Mouse (Mus musculus) limb, embryonic 14.5 days (tissue): ENCODE results near the gene Irf1. TPM values are rescaled to one million over a fixed set of nuclear protein-coding genes. Genes with fewer than 3 reads are reported as not detected.

Experiments
- ATAC-seq: fragments of 200-750 bp; cut with Nextera tagmentation; 2 replicates; pipeline ENCODE4 v1.8.0; 2017; ENCODE audit warnings: low read depth, moderate number of reproducible peaks, moderate TSS enrichment; ENCODE audit not compliant: low FRiP score
- DNase-seq: peaks from one replicate; pipeline ENCODE4 v3.0.0-alpha.2; 2015; ENCODE audit warnings: low spot score
- H3K27ac ChIP-seq: fragments of 300-500 bp; sonication (generic); replicated peaks from 2 replicates; pipeline ENCODE4 v1.5.1; 2014; ENCODE audit warnings: low read depth, mild to moderate bottlenecking, low read length, moderate library complexity, mixed read lengths
- H3K27me3 ChIP-seq: fragments of 300-500 bp; sonication (generic); 2 replicates; pipeline ENCODE4 v1.6.1; 2014; ENCODE audit warnings: low read length, mixed read lengths; ENCODE audit not compliant: control insufficient read depth, insufficient read depth
- H3K36me3 ChIP-seq: fragments of 300-500 bp; sonication (generic); 2 replicates; pipeline ENCODE4 v1.6.1; 2014; ENCODE audit warnings: mild to moderate bottlenecking, low read length, moderate library complexity, mixed read lengths; ENCODE audit not compliant: control insufficient read depth, insufficient read depth
- H3K4me1 ChIP-seq: fragments of 300-500 bp; sonication (generic); 2 replicates; pipeline ENCODE4 v1.6.1; 2014; ENCODE audit warnings: antibody characterized with exemption, low read length, mixed read lengths; ENCODE audit not compliant: control insufficient read depth, insufficient read depth
- H3K4me2 ChIP-seq: fragments of 300-500 bp; sonication (generic); replicated peaks from 2 replicates; pipeline ENCODE4 v1.6.1; 2014; ENCODE audit warnings: low read depth, mild to moderate bottlenecking, low read length, moderate library complexity; ENCODE audit not compliant: severe bottlenecking
- H3K4me3 ChIP-seq: fragments of 300-500 bp; sonication (generic); replicated peaks from 2 replicates; pipeline ENCODE4 v1.5.1; 2014; ENCODE audit warnings: low read length
- H3K9ac ChIP-seq: fragments of 300-500 bp; sonication (generic); 2 replicates; pipeline ENCODE4 v1.6.1; 2014; ENCODE audit warnings: mild to moderate bottlenecking, low read depth, low read length, moderate library complexity; ENCODE audit not compliant: severe bottlenecking
- H3K9me3 ChIP-seq: fragments of 300-500 bp; sonication (generic); 2 replicates; pipeline ENCODE4 v1.6.1; 2016; ENCODE audit warnings: low read length; ENCODE audit not compliant: control insufficient read depth
- POLR2A ChIP-seq: fragments of 200-500 bp; IDR thresholded peaks from 2 replicates; pipeline ENCODE4 v1.8.0; 2012; ENCODE audit warnings: inconsistent platforms, mild to moderate bottlenecking, moderate library complexity, borderline replicate concordance; ENCODE audit not compliant: insufficient read depth, insufficient read length; ENCODE audit errors: extremely low read depth
- WGBS: fragments of 180-500 bp; shearing (Covaris S2); extraction: QIAGEN DNeasy Blood & Tissue Kit; methylation state at CpG from one replicate; pipeline ENCODE4 v1.1.7; 2014; 5-methylcytosine and 5-hydroxymethylcytosine counted together
- polyA plus RNA-seq, 2 experiments: library from polyadenylated mRNA; depleted of rRNA in 1 of 2; stranded (reverse) in 1 of 2; unstranded in 1 of 2; fragments of >200 nt; fragmentation: Nextera tagmentation in 1 of 2; extraction: Ambion mirVana in 1 of 2; gene quantifications; 2 replicates each; pipeline versions ENCODE4 v1.2.1 to v1.2.3; 2012 to 2014

Irf1 gene
- polyA plus RNA-seq, 2 experiments: 11.8 to 16.8 TPM

- ATAC-seq (no peak), DNase-seq (no peak)
- Histone ChIP-seq H3K4me1 (peaks cover 14% of the 10 kb centered on the region), H3K4me3 (no peak overlapping the region), H3K4me2 (no peak overlapping the region), H3K9ac (no peak overlapping the region), H3K27ac (no peak overlapping the region), H3K9me3 (no peaks in the 10 kb centered on the region), H3K36me3 (no peaks in the 10 kb centered on the region), H3K27me3 (no peaks in the 10 kb centered on the region)
- WGBS: 56% methylated on average over 6 of the region's 6 CpGs
- TF ChIP-seq POLR2A: no peak
Measured at GRCm38 (mm10) chr11:53797386-53797920, 27.6 kb downstream of the Irf1 start.

GRCm38 (mm10) chr11:53798041-53798711 lies 28.4 kb downstream of the Irf1 start:
- no peak overlapping the region for H3K9ac ChIP-seq
- no peak for DNase-seq
- H3K4me3 ChIP-seq: no peak overlapping the region
- H3K9me3 ChIP-seq: no peaks in the 10 kb centered on the region
- no peak for TF ChIP-seq POLR2A
- H3K27me3 ChIP-seq: no peaks in the 10 kb centered on the region
- no peaks in the 10 kb centered on the region for H3K36me3 ChIP-seq
- ATAC-seq: no peak
- peaks cover 14% of the 10 kb centered on the region for H3K4me1 ChIP-seq
- no peak overlapping the region for H3K27ac ChIP-seq
- WGBS: 92% methylated on average over 10 of the region's 10 CpGs
- no peak overlapping the region for H3K4me2 ChIP-seq

- 73% methylated on average over 4 of the region's 4 CpGs for WGBS
- Histone ChIP-seq H3K9ac (no peak overlapping the region), H3K27ac (no peak overlapping the region), H3K4me3 (no peak overlapping the region), H3K4me1 (peaks cover 7% of the 10 kb centered on the region), H3K36me3 (no peaks in the 10 kb centered on the region), H3K9me3 (no peaks in the 10 kb centered on the region), H3K27me3 (no peaks in the 10 kb centered on the region), H3K4me2 (no peak overlapping the region)
- DNase-seq (no peak), ATAC-seq (no peak)
- TF ChIP-seq POLR2A: no peak
Measured at GRCm38 (mm10) chr11:53800036-53800435, 30.2 kb downstream of the Irf1 start.

GRCm38 (mm10) chr11:53800975-53801374 lies 31.2 kb downstream of the Irf1 start:
- H3K4me1 ChIP-seq: peaks cover 3% of the 10 kb centered on the region
- H3K9me3 ChIP-seq: no peaks in the 10 kb centered on the region
- no peak overlapping the region for H3K9ac ChIP-seq
- TF ChIP-seq POLR2A: no peak
- H3K4me2 ChIP-seq: no peak overlapping the region
- no peak overlapping the region for H3K4me3 ChIP-seq
- no peak overlapping the region for H3K27ac ChIP-seq
- no peaks in the 10 kb centered on the region for H3K36me3 ChIP-seq
- 90% methylated on average over 5 of the region's 5 CpGs for WGBS
- H3K27me3 ChIP-seq: no peaks in the 10 kb centered on the region
- ATAC-seq (no peak), DNase-seq (no peak)

GRCm38 (mm10) chr11:53803093-53803492 lies 33.3 kb downstream of the Irf1 start:
- H3K4me3 ChIP-seq: no peak overlapping the region
- H3K27me3 ChIP-seq: no peaks in the 10 kb centered on the region
- no peak overlapping the region for H3K9ac ChIP-seq
- no peaks in the 10 kb centered on the region for H3K4me1 ChIP-seq
- H3K4me2 ChIP-seq: no peak overlapping the region
- no peaks in the 10 kb centered on the region for H3K9me3 ChIP-seq
- TF ChIP-seq POLR2A: no peak
- 77% methylated on average over 12 of the region's 12 CpGs for WGBS
- no peak for DNase-seq
- H3K27ac ChIP-seq: no peak overlapping the region
- ATAC-seq: no peak
- no peaks in the 10 kb centered on the region for H3K36me3 ChIP-seq
